Mouse (Mus musculus): Measurements from ENCODE around the gene Ppil1. TPM values are rescaled to one million over a fixed set of nuclear protein-coding genes. Genes with fewer than 3 reads are reported as not detected.

The Ppil1 gene
- total and polyA plus RNA-seq, 3 experiments: 28.4 to 33.2 (median 31.1) TPM

DNA sequence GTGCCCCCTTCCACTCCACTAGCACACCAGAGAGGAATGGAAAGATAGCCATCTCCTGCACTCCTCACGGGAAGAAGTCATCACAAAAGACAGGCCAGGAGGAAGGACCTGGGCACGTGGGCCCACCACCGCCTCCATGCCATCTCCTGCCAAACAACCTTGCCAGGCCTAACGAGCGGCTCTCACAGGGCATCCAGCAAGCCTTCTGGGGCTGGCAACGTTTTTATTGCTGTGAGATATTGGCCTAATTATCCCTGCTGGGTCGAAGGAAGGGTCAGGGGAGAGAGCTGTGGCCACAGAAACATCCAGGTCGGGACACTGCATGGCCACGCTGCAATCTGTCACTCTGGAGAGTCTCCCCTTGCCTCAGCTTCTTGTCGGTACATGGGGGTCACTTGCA is 32.9 kb downstream of the Ppil1 start:
- no peak for DNase-seq
- Histone ChIP-seq H3K9ac (ENCODE audit: low read depth, low read length) (no peak overlapping the region), H3K27ac (no peak overlapping the region), H3K79me2 (replicated peaks; ENCODE audit: control insufficient read depth, insufficient read depth, low read length) (no peaks in the 10 kb centered on the region), H3K36me3 (ENCODE audit: control insufficient read depth, insufficient read depth, low read length) (no peaks in the 10 kb centered on the region), H3K4me1 (ENCODE audit: control insufficient read depth, insufficient read depth, low read length) (no peaks in the 10 kb centered on the region), H3K4me3 (no peak overlapping the region), H3K27me3 (ENCODE audit: control insufficient read depth, insufficient read depth, low read length) (no peaks in the 10 kb centered on the region)
- 81% methylated on average over 10 of the region's 10 CpGs for WGBS
- no peak for TF ChIP-seq CTCF (IDR thresholded peaks at IDR 0.05)
- intact Hi-C loops (cut with DNase I): no loop called here

- intact Hi-C loops (cut with DNase I): no loop called here
- Histone ChIP-seq H3K27ac (no peak overlapping the region), H3K79me2 (replicated peaks; ENCODE audit: control insufficient read depth, insufficient read depth, low read length) (no peaks in the 10 kb centered on the region), H3K9ac (ENCODE audit: low read depth, low read length) (no peak overlapping the region), H3K4me3 (no peak overlapping the region), H3K4me1 (ENCODE audit: control insufficient read depth, insufficient read depth, low read length) (no peaks in the 10 kb centered on the region), H3K27me3 (ENCODE audit: control insufficient read depth, insufficient read depth, low read length) (no peaks in the 10 kb centered on the region), H3K36me3 (ENCODE audit: control insufficient read depth, insufficient read depth, low read length) (no peaks in the 10 kb centered on the region)
- 84% methylated on average over 14 of the region's 14 CpGs for WGBS
- no peak for DNase-seq
- no peak for TF ChIP-seq EP300 (IDR thresholded peaks at IDR 0.05; ENCODE audit: insufficient read depth, low read depth, low read length)
- no peak for TF ChIP-seq CTCF (IDR thresholded peaks at IDR 0.05)
- no peak for TF ChIP-seq POLR2A (IDR thresholded peaks at IDR 0.05; ENCODE audit: insufficient read depth, low read depth, low read length)
These were observed 43.4 kb downstream of the Ppil1 start for GRCm38 (mm10) chr17:29220631-29221030.

DNA sequence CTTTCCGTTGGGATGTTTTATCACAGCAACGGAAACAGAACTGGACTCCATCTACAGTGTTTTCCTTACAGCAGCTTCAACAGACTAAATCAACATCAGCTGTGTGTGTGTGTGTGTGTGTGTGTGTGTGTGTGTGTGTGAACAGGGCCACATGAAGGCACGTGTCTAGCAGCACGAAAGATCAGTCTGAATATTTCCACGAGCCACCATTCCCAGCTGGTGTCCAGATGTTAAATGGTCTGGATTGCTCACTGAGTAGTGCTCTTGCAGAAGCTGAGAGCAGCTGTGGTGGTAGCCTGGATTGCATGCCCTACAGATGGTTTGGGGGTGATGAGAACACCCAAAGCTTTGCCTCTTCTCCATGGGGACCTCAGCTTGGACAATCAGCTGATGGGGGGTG is 46.0 kb downstream of the Ppil1 start:
- no peak for TF ChIP-seq CTCF (IDR thresholded peaks at IDR 0.05)
- no peak for TF ChIP-seq EP300 (IDR thresholded peaks at IDR 0.05; ENCODE audit: insufficient read depth, low read depth, low read length)
- TF ChIP-seq POLR2A (IDR thresholded peaks at IDR 0.05; ENCODE audit: insufficient read depth, low read depth, low read length): no peak
- Histone ChIP-seq H3K9ac (ENCODE audit: low read depth, low read length) (no peak overlapping the region), H3K4me1 (ENCODE audit: control insufficient read depth, insufficient read depth, low read length) (no peaks in the 10 kb centered on the region), H3K79me2 (replicated peaks; ENCODE audit: control insufficient read depth, insufficient read depth, low read length) (no peaks in the 10 kb centered on the region), H3K36me3 (ENCODE audit: control insufficient read depth, insufficient read depth, low read length) (no peaks in the 10 kb centered on the region), H3K27me3 (ENCODE audit: control insufficient read depth, insufficient read depth, low read length) (no peaks in the 10 kb centered on the region), H3K27ac (no peak overlapping the region), H3K4me3 (no peak overlapping the region)
- 57% methylated on average over 5 of the region's 5 CpGs for WGBS
- intact Hi-C loops (cut with DNase I): no loop called here
- DNase-seq: no peak

GRCm38 (mm10) chr17:29216078-29216477 is 47.9 kb downstream of the Ppil1 start:
- Histone ChIP-seq H3K27ac (no peak overlapping the region), H3K27me3 (ENCODE audit: control insufficient read depth, insufficient read depth, low read length) (no peaks in the 10 kb centered on the region), H3K36me3 (ENCODE audit: control insufficient read depth, insufficient read depth, low read length) (no peaks in the 10 kb centered on the region), H3K4me1 (ENCODE audit: control insufficient read depth, insufficient read depth, low read length) (no peaks in the 10 kb centered on the region), H3K4me3 (no peak overlapping the region), H3K79me2 (replicated peaks; ENCODE audit: control insufficient read depth, insufficient read depth, low read length) (no peaks in the 10 kb centered on the region), H3K9ac (ENCODE audit: low read depth, low read length) (no peak overlapping the region)
- DNase-seq: no peak
- TF ChIP-seq POLR2A (IDR thresholded peaks at IDR 0.05; ENCODE audit: insufficient read depth, low read depth, low read length) (no peak), EP300 (IDR thresholded peaks at IDR 0.05; ENCODE audit: insufficient read depth, low read depth, low read length) (no peak), CTCF (IDR thresholded peaks at IDR 0.05) (no peak)
- WGBS: 52% methylated on average over 7 of the region's 7 CpGs
- intact Hi-C loops (cut with DNase I): no loop called here

- WGBS: 73% methylated on average over 10 of the region's 10 CpGs
These were observed 49.3 kb downstream of the Ppil1 start for GRCm38 (mm10) chr17:29214655-29215054.

GRCm38 (mm10) chr17:29214193-29214456 is 49.9 kb downstream of the Ppil1 start:
- H3K4me3 ChIP-seq: no peak overlapping the region
- no peaks in the 10 kb centered on the region for H3K4me1 ChIP-seq (ENCODE audit: control insufficient read depth, insufficient read depth, low read length)
- H3K27me3 ChIP-seq (ENCODE audit: control insufficient read depth, insufficient read depth, low read length): no peaks in the 10 kb centered on the region
- no peak overlapping the region for H3K9ac ChIP-seq (ENCODE audit: low read depth, low read length)
- H3K27ac ChIP-seq: no peak overlapping the region
- WGBS: 89% methylated on average over 4 of the region's 4 CpGs
- intact Hi-C loops (cut with DNase I): no loop called here
- TF ChIP-seq CTCF (IDR thresholded peaks at IDR 0.05): no peak
- no peak for TF ChIP-seq POLR2A (IDR thresholded peaks at IDR 0.05; ENCODE audit: insufficient read depth, low read depth, low read length)
- TF ChIP-seq EP300 (IDR thresholded peaks at IDR 0.05; ENCODE audit: insufficient read depth, low read depth, low read length): no peak
- DNase-seq: no peak
- no peaks in the 10 kb centered on the region for H3K36me3 ChIP-seq (ENCODE audit: control insufficient read depth, insufficient read depth, low read length)
- no peaks in the 10 kb centered on the region for H3K79me2 ChIP-seq (replicated peaks; ENCODE audit: control insufficient read depth, insufficient read depth, low read length)

More at GRCm38 (mm10) chr17:29214655-29215054, 49.3 kb downstream of the Ppil1 start:
- intact Hi-C loops (cut with DNase I): no loop called here
- no peaks in the 10 kb centered on the region for H3K36me3 ChIP-seq (ENCODE audit: control insufficient read depth, insufficient read depth, low read length)
- TF ChIP-seq EP300 (IDR thresholded peaks at IDR 0.05; ENCODE audit: insufficient read depth, low read depth, low read length) (no peak), POLR2A (IDR thresholded peaks at IDR 0.05; ENCODE audit: insufficient read depth, low read depth, low read length) (no peak), CTCF (IDR thresholded peaks at IDR 0.05) (no peak)
- H3K27ac ChIP-seq: no peak overlapping the region
- DNase-seq: no peak
- no peaks in the 10 kb centered on the region for H3K4me1 ChIP-seq (ENCODE audit: control insufficient read depth, insufficient read depth, low read length)
- no peaks in the 10 kb centered on the region for H3K79me2 ChIP-seq (replicated peaks; ENCODE audit: control insufficient read depth, insufficient read depth, low read length)
- H3K9ac ChIP-seq (ENCODE audit: low read depth, low read length): no peak overlapping the region
- H3K27me3 ChIP-seq (ENCODE audit: control insufficient read depth, insufficient read depth, low read length): no peaks in the 10 kb centered on the region
- H3K4me3 ChIP-seq: no peak overlapping the region
